Mouse (Mus musculus) kidney, adult 2 months (tissue): Measurements from ENCODE around the gene A730071L15Rik. TPM values are rescaled to one million over a fixed set of nuclear protein-coding genes. Genes with fewer than 3 reads are reported as not detected.

ENCODE experiments used
- DNase-seq: peaks from one replicate; pipeline ENCODE4 v3.0.0; 2021
- H3K27ac ChIP-seq: fragments of 200-500 bp; 2 replicates; pipeline ENCODE4 v1.5.1; 2012; ENCODE audit warnings: low read depth, low read length, control low read depth, inconsistent platforms; ENCODE audit not compliant: insufficient read depth
- H3K27me3 ChIP-seq: fragments of 200-500 bp; replicated peaks from 2 replicates; pipeline ENCODE4 v1.6.1; 2012; ENCODE audit warnings: mild to moderate bottlenecking, moderate library complexity, low read length, inconsistent platforms; ENCODE audit not compliant: control insufficient read depth, insufficient read depth
- H3K36me3 ChIP-seq: fragments of 200-500 bp; 2 replicates; pipeline ENCODE4 v1.6.1; 2012; ENCODE audit warnings: mild to moderate bottlenecking, moderate library complexity, low read length, inconsistent platforms; ENCODE audit not compliant: control insufficient read depth, insufficient read depth
- H3K4me1 ChIP-seq: fragments of 200-500 bp; 2 replicates; pipeline ENCODE4 v1.6.1; 2011; ENCODE audit warnings: low read length; ENCODE audit not compliant: control insufficient read depth, insufficient read depth
- H3K4me3 ChIP-seq: fragments of 200-500 bp; 2 replicates; pipeline ENCODE4 v1.5.1; 2011; ENCODE audit warnings: mild to moderate bottlenecking, low read depth, low read length, control low read depth; ENCODE audit not compliant: insufficient read depth
- CTCF ChIP-seq: fragments of 200-500 bp; conservative IDR thresholded peaks from 2 replicates; pipeline ENCODE4 v1.5.1; 2011; ENCODE audit warnings: low read depth, mild to moderate bottlenecking, control low read depth, low read length, moderate library complexity, mixed read lengths; ENCODE audit not compliant: insufficient read depth, insufficient read length
- POLR2A ChIP-seq: fragments of 200-500 bp; IDR thresholded peaks from one replicate; pipeline ENCODE4 v1.6.1; 2011; ENCODE audit warnings: low read depth, low read length, control low read depth
- WGBS: fragments of 180-500 bp; shearing (Covaris S2); methylation state at CpG from one replicate; pipeline ENCODE4 v1.1.7; 2018; 5-methylcytosine and 5-hydroxymethylcytosine counted together
- polyA plus RNA-seq: library from polyadenylated mRNA; depleted of rRNA; stranded (reverse); fragments of >200 nt; gene quantifications from 2 replicates; pipeline ENCODE4 v1.2.3, GENCODE M21; 2012; rRNA removed

Gene A730071L15Rik
- polyA plus RNA-seq, 1 experiment, result 0.20 TPM

DNA sequence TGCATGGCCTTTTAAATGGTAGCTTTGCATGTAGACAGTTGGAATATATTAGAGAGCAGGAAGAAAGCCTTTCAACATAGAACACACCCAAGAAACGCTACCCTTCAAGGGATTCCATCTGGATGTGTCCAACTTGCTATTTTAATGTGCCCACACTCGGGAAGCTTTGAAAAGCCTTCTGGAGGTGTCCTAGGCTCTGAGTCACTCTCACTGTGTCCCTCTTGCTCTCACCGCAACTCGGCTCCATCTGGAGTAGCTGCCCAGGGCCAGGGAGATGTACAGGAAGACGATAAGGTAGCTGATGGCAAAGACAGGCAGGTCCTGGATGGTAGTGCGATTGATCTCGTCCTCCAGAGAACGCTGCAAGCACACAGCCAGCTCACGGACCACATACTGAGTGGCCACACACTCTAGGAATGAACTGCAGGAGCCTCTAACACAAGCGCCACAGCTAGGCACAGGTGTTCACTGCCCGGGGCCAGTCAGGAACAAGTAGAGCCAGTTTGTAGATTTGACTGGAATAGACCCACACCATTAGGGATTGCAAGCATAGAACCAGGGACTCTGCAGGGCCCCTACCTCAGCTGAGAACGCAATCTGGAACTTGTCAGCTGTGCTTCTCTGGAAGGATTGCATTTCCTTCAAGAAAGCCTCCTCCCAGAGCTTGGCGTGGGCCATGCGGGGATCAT is 24.9 kb downstream of the A730071L15Rik start:
- H3K27ac ChIP-seq, result no peak overlapping the region
- TF ChIP-seq POLR2A, result no peak
- no peak for TF ChIP-seq CTCF
- 73% methylated on average over 14 of the region's 14 CpGs for WGBS
- H3K4me1 ChIP-seq, result no peaks in the 10 kb centered on the region
- H3K4me3 ChIP-seq, result no peak overlapping the region
- peak; percentile 24 for DNase-seq
- no peaks in the 10 kb centered on the region for H3K27me3 ChIP-seq
- no peaks in the 10 kb centered on the region for H3K36me3 ChIP-seq

DNA sequence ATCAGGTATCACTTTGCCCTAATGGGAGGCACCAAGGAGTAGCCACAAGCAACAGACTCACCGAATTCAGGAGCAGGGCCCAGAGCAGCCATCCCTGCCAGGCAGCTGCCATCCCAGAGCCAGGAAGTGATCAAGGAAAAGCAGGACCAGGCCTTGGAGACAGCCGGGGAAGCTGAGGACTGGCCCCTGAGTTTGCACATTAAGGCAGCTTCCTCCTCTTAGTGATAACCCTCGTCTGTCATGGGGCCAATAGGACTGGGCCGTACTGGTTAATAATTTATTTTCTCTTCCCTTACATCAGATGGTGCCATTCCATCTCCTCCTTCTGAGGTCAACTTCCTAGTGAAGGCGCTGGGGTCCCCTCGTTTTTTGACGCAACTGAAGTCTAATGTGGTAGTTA is 30.2 kb downstream of the A730071L15Rik start, which contains the start of gene Npc1l1:
TSS of gene Npc1l1 (minus strand) at position 132 of the 400 bp plus-strand sequence.
- Histone ChIP-seq H3K4me1 (no peaks in the 10 kb centered on the region), H3K36me3 (no peaks in the 10 kb centered on the region), H3K27me3 (no peaks in the 10 kb centered on the region), H3K27ac (no peak within 1 kb of the TSS), H3K4me3 (no peak within 1 kb of the TSS)
- 65% methylated on average over 7 of the region's 7 CpGs for WGBS
- DNase-seq, result no peak
- TF ChIP-seq POLR2A, result no peak
- no peak for TF ChIP-seq CTCF

DNA sequence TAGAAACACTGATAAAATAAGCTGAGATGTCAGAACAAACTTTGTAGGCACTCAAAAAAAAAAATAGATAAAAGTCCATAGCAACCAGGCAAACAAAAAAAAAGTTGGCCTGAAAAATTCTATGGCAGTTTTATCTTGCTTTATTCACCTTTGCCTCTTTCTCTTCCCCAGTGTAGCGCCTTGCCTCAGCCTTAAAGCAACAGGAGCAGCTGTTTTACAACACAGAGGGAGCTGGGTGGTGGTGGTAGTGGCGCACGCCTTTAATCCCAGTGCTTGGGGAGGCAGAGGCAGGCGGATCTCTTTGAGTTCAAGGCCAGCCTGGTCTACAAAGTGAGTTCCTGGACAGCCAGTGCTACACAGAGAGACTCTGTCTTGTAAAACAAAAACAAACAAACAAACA is 33.2 kb downstream of the A730071L15Rik start:
- Histone ChIP-seq H3K4me1 (no peaks in the 10 kb centered on the region), H3K36me3 (no peaks in the 10 kb centered on the region), H3K4me3 (no peak overlapping the region), H3K27me3 (no peaks in the 10 kb centered on the region), H3K27ac (no peak overlapping the region)
- TF ChIP-seq CTCF (no peak), POLR2A (no peak)
- WGBS, result 82% methylated on average over 4 of the region's 4 CpGs
- no peak for DNase-seq

DNA sequence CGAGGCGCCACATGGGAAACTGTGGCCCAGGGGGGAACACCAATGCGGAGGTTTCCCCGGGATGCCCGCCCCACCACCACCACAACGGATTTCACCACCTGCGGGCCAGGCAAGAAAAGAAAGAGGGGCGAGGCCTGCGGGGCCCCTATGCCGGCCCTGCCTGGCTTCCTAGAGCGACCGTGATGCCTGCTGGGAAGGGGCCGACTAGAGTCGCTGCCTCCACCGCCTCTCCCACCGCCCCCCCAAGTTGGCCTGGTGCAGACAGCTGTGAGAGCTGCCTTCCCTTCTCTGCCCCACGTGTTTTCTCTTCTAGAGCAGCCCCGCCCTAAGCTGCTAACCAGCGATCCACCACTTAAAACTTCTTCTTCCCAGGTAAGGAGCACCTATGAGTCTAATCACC is 44.9 kb downstream of the A730071L15Rik start:
- WGBS, result 62% methylated on average over 19 of the region's 19 CpGs
- TF ChIP-seq POLR2A, result no peak
- H3K4me1 ChIP-seq, result no peaks in the 10 kb centered on the region
- H3K36me3 ChIP-seq, result no peaks in the 10 kb centered on the region
- H3K27ac ChIP-seq, result no peak overlapping the region
- H3K27me3 ChIP-seq, result no peaks in the 10 kb centered on the region
- no peak overlapping the region for H3K4me3 ChIP-seq
- no peak for DNase-seq

Other genes with a start within 250 kb of the A730071L15Rik start
- gene Gck, start 249.9 kb upstream of the A730071L15Rik start, polyA plus RNA-seq, result 0.16 and 0.43 TPM in 2 replicates
- gene Ykt6, start 244.3 kb upstream of the A730071L15Rik start, polyA plus RNA-seq, result 54.1 and 60.4 TPM in 2 replicates
- 5.1 and 6.2 TPM in 2 replicates for gene Camk2b, start 133.7 kb upstream of the A730071L15Rik start, polyA plus RNA-seq
- 39.6 and 40.8 TPM in 2 replicates for gene Nudcd3, start 386 bp downstream of the A730071L15Rik start, polyA plus RNA-seq
- gene Npc1l1, start 30.1 kb downstream of the A730071L15Rik start, polyA plus RNA-seq, result 0.06 and 0.11 TPM in 2 replicates
- gene Ddx56, start 67.7 kb downstream of the A730071L15Rik start, polyA plus RNA-seq, result 29.1 and 29.3 TPM in 2 replicates
- gene Tmed4, start 74.8 kb downstream of the A730071L15Rik start, polyA plus RNA-seq, result 220 and 227 TPM in 2 replicates
- gene Ogdh, start 91.6 kb downstream of the A730071L15Rik start, polyA plus RNA-seq, result 382 and 420 TPM in 2 replicates
- 47.7 and 53.7 TPM in 2 replicates for gene Zmiz2, start 189.0 kb downstream of the A730071L15Rik start, polyA plus RNA-seq
- 1,045 and 1,237 TPM in 2 replicates for gene Ppia, start 215.4 kb downstream of the A730071L15Rik start, polyA plus RNA-seq
- gene H2afv, start 244.4 kb downstream of the A730071L15Rik start, polyA plus RNA-seq, result 60.8 and 76.1 TPM in 2 replicates